Mouse (Mus musculus) embryo, embryonic 9.5 days (tissue): ENCODE data around the gene Cacna1i.

Experiments used
- DNase-seq: peaks from one replicate; pipeline ENCODE4 v3.0.0-alpha.2; 2017; ENCODE audit errors: extremely low spot score

Gene Cacna1i

GRCm38 (mm10) chr15:80286851-80287415 is at the start of gene Cacna1i:
TSS of gene Cacna1i (plus strand) at chr15:80287238.
- no peak for DNase-seq

DNA sequence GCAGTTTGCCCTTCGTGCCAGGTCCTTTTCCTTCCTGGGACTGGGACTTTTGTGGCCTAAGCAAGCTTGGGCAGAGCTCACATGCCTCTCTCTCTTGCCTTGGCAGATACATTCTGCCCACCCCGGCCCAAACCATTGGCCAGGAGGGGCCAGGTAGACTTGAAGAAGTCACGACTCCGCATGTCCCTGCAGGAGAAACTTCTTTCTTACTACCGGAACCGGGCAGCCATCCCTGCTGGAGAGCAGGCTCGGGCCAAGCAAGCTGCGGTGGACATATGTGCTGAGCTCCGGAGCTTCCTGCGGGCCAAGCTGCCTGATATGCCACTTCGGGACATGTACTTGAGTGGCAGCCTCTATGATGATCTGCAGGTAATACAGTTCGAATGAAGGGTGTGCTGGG is 38.9 kb upstream of the Cacna1i start:
- no peak for DNase-seq

GRCm38 (mm10) chr15:80248596-80248995 is 38.4 kb upstream of the Cacna1i start:
- DNase-seq = no peak

- no peak for DNase-seq
Observed at GRCm38 (mm10) chr15:80249672-80250071, 37.4 kb upstream of the Cacna1i start.

- no peak for DNase-seq
Observed at GRCm38 (mm10) chr15:80250586-80250985, 36.5 kb upstream of the Cacna1i start.

GRCm38 (mm10) chr15:80253530-80253929 is 33.5 kb upstream of the Cacna1i start:
- no peak for DNase-seq

DNA sequence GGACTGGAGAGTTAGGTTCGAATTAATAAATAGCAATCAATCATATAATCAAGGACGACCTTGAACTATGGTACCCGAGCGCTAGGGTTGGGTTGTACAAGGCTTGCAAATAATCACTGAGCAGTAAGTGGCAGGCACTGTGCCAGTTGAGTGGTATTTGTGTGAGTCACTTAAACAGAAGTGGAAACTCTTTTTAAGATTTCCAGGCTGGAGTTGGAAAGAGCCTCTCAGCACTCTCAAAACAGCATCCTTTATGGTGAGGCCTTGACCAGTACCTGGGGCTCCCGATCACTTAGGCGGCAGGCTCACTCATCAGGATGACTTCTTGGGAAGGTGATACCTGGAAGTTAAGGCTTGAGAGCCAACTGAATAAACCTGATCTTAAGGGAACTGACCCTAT is 32.8 kb upstream of the Cacna1i start:
- DNase-seq = no peak

DNA sequence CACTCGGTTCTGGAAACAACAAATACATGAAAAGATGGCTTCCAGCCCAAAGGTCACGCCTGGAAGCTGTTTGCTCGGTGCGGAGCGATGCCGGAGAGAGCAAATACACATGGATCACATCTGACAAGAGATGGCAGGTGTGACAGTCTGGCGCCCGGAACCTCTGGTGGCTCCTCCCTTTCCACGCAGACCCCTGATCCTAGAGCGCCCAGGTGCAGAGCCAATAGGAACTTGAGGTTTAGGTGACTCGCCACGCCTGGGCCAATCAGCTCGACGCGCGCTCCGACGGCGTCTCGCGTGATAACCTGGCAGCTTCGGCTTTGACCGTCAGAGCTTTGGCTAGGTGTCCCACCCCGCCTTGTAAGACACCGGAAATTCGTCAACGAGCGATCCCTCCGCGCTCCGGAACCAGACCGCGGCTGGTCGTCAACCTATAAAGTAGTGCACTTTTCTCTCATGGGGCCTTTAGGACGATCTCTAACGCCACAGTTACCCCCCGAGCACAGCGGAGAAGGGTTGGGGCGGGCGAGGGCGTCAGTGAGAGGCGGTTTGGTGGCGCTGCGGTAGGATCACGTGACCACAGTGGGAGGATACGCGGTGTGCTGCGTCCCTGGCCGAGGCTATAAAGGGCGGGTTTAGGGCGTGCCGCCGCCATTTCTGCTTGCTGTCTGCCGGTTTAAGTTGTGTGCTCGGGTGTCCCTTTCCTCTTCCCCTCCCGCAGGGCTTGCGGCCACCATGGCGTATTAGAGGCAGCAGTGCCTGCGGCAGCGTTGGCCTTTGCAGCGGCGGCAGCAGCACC is 32.0 kb upstream of the Cacna1i start, which contains the start of gene Atf4:
TSS of gene Atf4 (plus strand) at position 338 of the 799 bp plus-strand sequence.
- peak; percentile 97 for DNase-seq

GRCm38 (mm10) chr15:80255646-80256121 is 31.4 kb upstream of the Cacna1i start:
- peak; percentile 85 for DNase-seq

DNA sequence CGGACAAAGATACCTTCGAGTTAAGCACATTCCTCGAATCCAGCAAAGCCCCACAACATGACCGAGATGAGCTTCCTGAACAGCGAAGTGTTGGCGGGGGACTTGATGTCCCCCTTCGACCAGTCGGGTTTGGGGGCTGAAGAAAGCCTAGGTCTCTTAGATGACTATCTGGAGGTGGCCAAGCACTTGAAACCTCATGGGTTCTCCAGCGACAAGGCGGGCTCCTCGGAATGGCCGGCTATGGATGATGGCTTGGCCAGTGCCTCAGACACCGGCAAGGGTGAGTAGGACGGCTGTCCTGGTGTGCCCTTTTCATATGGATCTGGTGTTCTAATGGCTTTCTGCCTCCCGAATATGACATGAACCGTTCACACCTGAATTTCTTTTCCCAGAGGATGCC is 30.8 kb upstream of the Cacna1i start:
- DNase-seq = no peak

DNA sequence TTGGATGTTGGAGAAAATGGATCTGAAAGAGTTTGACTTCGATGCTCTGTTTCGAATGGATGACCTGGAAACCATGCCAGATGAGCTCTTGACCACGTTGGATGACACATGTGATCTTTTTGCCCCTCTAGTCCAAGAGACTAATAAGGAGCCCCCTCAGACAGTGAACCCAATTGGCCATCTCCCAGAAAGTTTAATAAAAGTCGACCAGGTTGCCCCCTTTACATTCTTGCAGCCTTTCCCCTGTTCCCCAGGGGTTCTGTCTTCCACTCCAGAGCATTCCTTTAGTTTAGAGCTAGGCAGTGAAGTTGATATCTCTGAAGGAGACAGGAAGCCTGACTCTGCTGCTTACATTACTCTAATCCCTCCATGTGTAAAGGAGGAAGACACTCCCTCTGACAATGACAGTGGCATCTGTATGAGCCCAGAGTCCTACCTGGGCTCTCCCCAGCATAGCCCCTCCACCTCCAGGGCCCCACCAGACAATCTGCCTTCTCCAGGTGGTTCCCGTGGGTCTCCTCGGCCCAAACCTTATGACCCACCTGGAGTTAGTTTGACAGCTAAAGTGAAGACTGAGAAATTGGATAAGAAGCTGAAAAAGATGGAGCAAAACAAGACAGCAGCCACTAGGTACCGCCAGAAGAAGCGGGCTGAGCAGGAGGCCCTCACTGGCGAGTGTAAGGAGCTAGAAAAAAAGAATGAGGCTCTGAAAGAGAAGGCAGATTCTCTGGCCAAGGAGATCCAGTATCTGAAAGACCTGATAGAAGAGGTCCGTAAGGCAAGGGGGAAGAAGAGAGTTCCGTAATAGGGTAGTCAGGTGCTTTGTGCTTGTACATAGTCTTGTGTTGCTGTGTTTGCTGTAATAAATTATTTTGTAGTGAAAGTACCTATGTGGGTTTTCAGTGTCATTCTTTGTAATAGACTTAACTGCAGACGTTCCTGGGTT is 30.1 kb upstream of the Cacna1i start:
- DNase-seq = no peak

DNA sequence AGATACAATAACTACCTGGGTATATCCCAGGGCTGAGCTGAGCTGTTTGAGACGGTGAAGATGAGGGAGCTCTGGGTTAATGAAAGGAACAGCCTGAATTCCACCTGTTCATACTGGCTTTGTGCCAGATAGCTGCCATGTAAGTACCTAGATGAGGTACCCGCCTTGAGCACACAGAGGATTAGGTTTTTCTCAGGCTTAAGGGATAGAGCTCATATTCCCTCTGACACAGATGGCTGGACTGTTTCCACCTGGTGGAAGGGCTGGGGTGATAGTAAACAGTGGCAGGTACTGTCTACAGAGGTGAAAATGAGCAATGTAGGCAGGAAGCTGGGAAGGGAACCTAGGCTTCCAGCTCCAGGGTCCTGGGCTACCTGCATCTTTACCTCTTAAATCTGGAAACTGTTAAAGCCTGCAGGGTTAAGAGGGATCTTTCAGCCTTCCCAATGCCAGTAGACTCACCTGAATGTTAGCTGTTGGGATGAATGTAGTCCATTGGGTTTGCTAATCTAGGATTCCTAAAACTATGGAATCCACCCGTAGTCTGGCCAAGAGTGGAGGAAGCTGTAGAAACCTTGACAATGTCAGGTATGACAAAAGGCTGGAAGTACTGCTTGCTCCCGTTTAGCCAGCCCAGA is 29.3 kb upstream of the Cacna1i start:
- no peak for DNase-seq

DNA sequence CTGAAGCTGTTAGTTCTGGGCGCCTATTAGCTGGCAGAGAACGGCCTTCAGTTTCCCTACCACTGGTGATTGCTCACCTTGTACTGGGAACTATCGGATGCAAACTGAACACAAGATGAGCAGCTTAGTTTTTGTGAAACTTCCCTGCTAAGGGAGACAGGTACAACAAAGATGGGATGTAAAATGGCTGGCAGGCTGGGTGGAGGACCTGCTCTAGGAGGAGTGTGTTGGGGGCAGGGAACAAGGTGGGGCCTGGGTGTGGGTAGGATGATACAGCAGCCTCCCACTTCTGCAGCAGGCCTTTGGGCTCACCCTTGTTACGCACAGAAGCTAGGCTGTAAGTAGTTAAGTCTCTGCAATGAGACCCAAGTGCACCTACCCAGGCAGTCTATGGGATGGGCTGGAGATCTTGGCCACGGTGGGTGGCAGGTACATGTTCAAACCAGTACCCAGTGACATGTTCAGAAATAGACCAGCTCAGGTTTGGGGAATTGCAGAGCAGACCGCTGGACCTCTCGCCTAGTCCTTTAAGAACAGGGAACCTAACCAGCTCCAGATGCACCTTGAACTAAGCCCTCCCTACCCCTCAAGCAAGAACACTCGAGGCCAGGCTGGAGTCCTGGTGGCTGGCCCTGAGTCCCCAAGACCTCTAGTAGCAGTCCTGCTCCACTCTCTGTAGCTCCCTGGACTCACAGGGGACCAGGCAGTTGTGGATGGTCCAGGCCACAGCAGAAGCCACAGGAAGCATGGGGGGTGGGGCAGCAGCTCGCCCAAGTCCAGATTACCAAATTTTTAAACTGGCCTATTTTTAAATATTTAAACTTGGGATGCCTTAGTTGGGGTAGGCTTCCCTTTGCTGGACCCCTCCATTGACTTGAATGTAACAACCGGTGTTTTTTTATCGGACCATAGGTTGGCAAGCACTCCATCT is 28.5 kb upstream of the Cacna1i start:
- DNase-seq = peak; percentile 45

DNA sequence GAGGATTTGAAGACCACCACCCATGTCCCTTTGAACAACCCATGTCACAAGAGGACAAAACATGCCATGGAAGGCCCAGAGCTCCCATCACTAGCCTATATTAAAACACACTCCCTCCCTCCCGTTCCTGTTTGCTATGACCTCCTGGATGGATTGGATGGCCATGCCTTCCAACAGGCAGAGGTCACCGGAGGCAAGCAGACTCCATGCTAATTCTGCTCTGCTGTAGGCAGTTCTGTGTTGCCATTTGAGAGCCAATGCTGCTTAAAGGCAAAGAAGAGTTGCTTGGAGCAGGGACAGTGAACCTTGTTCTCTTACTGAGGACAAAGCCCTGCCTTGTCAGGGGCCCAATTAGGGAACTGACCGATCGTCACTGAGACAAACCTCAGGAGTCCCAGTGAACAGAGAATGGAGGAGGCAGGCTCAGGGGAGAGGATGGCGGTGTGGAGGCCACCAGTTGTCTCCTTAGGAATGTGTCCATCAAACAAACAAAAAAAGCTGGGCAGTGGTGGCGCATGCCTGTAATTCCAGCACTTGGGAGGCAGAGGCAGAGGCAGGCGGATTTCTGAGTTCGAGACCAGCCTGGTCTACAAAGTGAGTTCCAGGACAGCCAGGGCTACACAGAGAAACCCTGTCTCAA is 27.5 kb upstream of the Cacna1i start:
- DNase-seq = no peak

- peak; percentile 83 for DNase-seq
Observed at GRCm38 (mm10) chr15:80260677-80261076, 26.4 kb upstream of the Cacna1i start.

DNA sequence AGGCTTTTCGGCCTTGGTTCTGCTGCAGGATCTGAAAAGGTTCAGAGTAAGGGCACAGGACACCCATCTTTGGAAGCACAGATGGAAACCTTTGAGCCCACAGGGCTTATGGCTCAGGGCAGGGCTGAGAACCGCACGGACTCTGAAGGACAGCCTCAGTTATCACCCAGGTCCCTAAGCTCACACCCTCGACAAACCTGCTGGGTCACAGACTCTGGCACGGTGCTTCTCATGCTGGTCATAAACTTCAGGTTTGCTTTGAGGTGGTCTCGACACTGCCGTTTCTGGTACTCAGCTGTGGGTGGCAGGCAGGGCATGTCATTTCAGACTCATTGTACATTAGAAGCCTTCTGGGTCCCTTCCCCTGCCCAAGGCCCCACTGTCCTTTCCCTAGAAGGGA is 25.9 kb upstream of the Cacna1i start:
- no peak for DNase-seq

DNA sequence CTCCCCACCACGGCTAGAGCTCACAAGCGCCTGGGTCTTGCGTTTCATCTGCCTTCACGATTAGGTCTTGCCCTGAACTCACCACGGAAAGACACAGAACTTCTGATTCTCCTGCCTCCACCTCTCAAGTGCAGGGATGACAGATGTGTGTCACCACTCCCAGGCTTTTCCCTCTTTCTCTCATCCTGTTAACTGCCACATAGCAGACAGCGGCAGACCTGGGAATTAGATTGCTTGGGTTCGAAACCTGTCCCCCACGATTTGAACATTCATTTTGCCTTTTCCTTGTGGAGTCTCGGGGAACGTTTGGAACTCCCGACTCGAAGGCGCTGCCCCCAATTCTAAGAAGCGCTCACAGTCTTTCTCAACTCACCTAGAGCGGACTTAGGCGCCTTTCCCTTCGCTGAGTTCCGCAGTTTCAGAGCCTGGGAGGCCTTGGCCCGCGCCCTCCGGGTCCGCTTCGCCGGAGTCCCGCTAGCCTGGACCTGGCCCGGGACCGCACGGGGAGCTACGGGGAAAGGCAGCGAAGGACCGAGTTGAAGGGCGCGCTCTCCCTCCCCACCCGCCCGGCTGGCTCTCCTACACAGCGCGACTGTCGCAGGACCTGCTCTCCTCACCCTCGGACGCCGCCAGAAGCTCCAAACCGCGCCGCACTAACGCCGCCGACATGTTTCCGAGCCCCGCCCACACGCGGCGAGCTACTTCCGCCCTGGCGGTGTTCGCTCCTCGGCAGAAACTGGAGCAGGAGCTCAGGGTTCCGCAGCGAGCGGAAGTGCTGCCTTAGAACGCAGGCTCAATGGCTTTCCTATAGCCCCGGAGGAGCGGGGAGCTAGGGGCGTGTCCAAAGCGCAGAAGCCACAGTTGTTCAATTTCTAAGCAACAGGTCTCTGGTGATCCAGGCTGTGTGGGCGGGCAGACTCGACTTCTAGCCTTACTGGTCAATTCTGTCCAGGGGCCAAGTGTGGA is 23.1 kb upstream of the Cacna1i start, which contains the start of gene Rps19bp1:
TSS of gene Rps19bp1 (minus strand) at position 706 of the 966 bp plus-strand sequence.
- peak; percentile 93 for DNase-seq

DNA sequence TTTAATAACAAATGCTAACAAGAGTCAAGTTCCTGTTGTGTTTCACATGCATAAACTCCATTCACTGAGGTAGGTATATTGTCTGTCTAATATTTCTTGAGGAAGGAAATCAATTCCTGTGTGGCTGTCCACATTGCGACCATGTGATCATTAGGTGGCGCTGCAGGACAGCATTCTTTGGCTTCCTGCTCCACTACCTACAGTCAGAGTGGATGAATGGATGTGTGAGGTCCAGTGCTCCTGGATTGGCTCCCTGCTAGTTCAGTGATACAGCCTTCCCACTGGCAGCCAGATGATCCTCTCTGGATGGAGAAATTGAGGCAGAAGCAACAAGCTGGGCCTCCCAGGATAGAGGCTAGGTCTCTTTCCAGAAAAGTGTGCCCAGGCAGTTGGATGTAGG is 20.8 kb upstream of the Cacna1i start:
- DNase-seq = peak; percentile 66
